Mouse (Mus musculus) frontal cortex, postnatal 25 days (tissue): ENCODE data around the gene Fut7.

Experiments
- DNase-seq, 2 experiments: peaks; one replicate each; pipeline ENCODE4 v3.0.0; 2022; ENCODE audit warnings: low spot score in 2 of 2

The Fut7 gene

DNA sequence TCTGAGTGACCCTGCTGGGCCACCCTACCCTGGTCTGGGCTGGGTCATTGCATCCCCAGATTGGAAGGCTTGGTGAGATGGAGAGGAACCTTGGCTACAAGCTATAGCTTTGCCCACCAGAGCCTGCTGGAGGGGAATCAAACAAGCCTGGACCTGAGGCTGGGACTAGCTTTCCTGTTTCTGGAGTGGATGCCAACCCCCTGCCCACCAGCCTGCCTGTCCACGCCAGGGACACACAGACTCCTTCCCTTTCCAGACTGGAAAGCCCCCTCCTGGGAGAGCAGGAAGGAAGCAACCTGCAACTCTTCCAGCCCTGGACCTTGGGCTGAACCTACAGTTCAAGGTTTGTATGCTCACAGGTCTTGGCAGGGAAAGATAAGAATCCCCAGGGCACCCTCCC lies 559 bp downstream of the Fut7 start:
- no peak for DNase-seq

DNA sequence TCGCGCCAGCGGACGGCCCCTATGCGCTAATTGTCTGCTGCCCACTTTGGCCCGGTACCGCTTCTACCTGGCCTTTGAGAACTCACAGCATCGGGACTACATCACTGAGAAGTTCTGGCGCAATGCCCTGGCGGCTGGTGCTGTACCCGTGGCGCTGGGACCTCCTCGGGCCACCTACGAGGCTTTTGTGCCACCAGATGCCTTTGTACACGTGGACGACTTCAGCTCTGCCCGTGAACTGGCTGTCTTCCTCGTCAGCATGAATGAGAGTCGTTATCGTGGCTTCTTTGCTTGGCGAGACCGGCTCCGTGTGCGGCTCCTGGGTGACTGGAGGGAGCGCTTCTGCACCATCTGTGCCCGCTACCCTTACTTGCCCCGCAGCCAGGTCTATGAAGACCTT lies 2.4 kb downstream of the Fut7 start:
- DNase-seq, result no peak

DNA sequence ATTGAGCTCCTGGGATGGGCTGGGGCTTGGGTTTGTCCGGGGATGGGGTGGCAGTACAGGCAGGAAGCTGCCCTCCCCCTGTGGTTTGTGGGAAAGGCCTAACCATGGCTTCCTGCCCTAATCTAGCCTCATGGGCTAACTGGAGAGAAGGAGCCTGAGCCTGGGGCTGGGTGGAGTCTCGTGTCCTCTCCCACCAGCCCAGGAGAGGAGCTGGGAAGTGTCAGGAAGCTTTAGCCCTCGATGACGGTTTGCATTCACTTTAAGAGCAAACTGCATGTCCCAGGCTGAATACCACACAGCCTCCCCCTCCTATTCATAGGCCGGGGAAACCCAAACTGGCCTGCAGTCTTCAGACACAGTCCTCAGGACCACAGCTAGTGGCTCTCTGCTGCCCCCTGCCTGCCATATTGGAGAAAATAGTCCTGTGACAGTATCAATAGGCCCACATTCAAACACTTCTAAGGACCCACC lies 3.7 kb downstream of the Fut7 start:
- DNase-seq, result peak; percentile 49 to 59

DNA sequence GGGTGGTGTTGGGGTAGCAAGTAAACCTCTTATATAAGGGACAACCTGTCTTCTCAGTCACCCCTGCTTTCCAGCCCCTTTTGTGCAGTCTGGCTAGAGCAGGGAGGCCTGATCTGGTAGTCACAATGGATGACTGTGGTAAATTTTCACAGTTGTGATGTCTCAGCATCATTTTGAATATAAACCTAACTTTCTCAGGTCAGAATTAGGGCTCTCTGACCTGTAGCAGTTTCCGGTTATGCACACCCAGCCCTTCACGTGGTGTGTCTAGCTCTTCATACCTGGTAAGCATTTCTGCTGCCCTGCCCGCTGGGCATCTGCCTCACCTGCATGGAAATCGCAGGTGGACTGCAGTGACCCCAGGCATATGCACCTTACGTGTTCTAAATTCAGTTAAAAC lies 4.2 kb downstream of the Fut7 start:
- DNase-seq, result no peak

GRCm38 (mm10) chr2:25428442-25429236 lies 5.6 kb downstream of the Fut7 start, which contains the start of gene Abca2:
Gene Abca2 (plus strand): TSS chr2:25428703.
- DNase-seq, result peak; percentile 93 to 95

- no peak for DNase-seq
Observed at GRCm38 (mm10) chr2:25429435-25430180, 6.5 kb downstream of the Fut7 start.

GRCm38 (mm10) chr2:25430395-25431233 lies 7.5 kb downstream of the Fut7 start:
- DNase-seq, result no peak

DNA sequence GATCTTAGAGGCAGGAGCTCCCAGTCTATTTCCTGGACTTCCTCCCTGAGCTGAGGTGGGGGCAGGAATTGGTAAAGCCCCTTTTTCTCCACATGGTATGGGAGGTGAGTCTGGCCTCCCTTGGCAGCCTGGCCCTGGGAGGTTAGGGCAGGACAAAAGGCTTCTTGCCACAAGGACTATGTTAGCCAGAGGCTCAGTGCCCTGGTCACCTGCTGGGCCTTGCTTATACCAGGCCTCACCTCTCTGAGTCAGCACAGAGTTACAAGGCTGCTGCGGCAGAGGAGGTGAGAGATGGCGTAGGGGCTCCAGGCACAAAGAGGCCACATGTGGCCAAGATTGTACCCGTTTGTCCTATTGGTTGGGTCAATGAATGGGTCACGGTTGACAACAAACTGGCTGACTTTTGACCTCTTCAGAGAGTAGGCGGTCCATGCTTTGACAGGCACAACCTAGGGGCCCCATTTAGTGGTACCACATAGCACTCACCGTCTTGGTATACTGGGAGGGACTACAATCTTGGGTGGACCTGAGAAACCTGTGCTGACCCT lies 8.3 kb downstream of the Fut7 start:
- DNase-seq, result no peak

GRCm38 (mm10) chr2:25432326-25433098 lies 9.4 kb downstream of the Fut7 start:
- DNase-seq, result no peak

- no peak for DNase-seq
Observed at GRCm38 (mm10) chr2:25433101-25433500, 10.0 kb downstream of the Fut7 start.

DNA sequence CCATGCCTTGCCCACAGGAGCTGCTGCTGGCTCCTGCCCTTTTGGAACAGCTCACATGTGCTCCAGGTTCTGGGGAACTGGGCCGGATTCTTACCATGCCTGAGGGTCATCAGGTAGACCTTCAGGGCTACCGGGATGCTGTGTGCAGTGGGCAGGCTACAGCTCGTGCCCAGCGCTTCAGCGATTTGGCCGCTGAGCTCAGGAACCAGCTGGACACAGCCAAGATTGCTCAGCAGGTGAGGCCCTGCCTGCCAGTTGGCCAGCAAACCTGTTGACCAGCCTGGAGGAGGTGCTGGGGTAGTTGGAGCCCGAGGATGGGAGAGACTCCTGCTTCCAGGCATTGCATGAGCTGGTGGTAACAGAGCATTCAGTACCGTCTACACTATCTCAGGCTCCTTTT lies 11.2 kb downstream of the Fut7 start:
- no peak for DNase-seq

DNA sequence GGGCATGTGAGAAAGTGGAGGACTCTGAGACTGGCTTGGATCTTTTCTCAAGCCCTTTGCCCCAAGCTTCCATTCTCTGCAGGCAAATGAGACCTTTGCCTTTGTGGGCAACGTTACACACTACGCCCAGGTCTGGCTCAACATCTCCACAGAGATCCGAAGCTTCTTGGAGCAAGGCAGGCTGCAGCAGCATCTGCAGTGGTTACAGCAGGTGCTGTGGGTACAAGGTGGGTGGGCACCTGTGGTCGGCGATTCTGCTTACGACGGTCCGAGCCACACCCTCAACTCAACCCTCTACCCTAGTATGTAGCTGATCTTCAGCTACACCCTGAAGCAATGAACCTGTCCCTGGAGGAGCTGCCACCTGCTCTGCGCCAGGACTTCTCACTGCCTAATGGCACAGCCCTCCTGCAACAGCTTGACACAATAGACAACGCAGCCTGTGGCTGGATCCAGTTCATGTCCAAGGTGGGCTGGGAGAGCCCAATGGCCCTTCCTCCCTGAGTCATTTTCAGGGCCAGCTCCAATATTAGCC lies 13.3 kb downstream of the Fut7 start:
- DNase-seq, result no peak

GRCm38 (mm10) chr2:25441067-25441466 lies 18.0 kb downstream of the Fut7 start:
- no peak for DNase-seq

GRCm38 (mm10) chr2:25442682-25443081 lies 19.6 kb downstream of the Fut7 start:
- DNase-seq, result no peak

GRCm38 (mm10) chr2:25450853-25451647 lies 28.0 kb downstream of the Fut7 start:
- DNase-seq, result no peak

DNA sequence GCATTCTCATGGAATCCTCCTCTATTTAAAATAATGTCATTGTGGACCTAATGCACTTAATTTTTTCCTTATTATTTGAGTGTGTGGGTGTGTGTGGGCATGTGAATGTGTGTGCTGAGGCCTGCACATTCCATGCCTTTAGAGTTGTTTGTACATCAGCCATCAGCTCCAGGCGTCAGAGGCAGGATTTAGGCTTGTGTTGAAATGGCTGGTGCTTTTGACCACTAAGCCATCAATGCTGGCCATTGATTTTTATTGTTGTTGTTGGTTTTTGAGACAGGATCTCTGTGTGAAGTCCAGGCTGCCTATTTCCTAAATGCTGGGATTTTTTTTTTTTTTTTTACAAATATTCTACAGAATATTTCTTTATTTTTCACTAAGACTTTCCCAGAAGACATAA lies 29.9 kb downstream of the Fut7 start:
- DNase-seq, result no peak

- DNase-seq, result no peak
Observed at GRCm38 (mm10) chr2:25456205-25456953, 33.3 kb downstream of the Fut7 start, which contains the start of gene Clic3. Gene Clic3 (plus strand): TSS chr2:25456838.

GRCm38 (mm10) chr2:25457022-25457896 lies 34.2 kb downstream of the Fut7 start:
- no peak for DNase-seq
